Mouse (Mus musculus) CH12.LX (cell line): Measurements from ENCODE around the gene Ilvbl. TPM values are rescaled to one million over a fixed set of nuclear protein-coding genes. Genes with fewer than 3 reads are reported as not detected.

ENCODE experiments used
- DNase-seq: peaks from one replicate; pipeline ENCODE4 v3.0.0-alpha.2; 2013; ENCODE audit errors: extremely low read depth
- H3K27ac ChIP-seq: 2 replicates; pipeline ENCODE4 v1.5.1; 2012; ENCODE audit warnings: low read depth, mild to moderate bottlenecking, control low read depth, moderate library complexity; ENCODE audit not compliant: insufficient read depth
- H3K27me3 ChIP-seq: replicated peaks from 2 replicates; pipeline ENCODE3; 2012; ENCODE audit warnings: inconsistent platforms
- H3K36me3 ChIP-seq, 2 experiments: replicated peaks in 1 of 2; 2 replicates each; pipeline versions ENCODE3 to v1.6.1; 2012; ENCODE audit warnings: inconsistent platforms in 1 of 2, low read length in 1 of 2, mild to moderate bottlenecking in 1 of 2, mixed read lengths in 1 of 2, moderate library complexity in 1 of 2; ENCODE audit not compliant: control insufficient read depth in 1 of 2, insufficient read depth in 1 of 2
- H3K4me1 ChIP-seq, 2 experiments: 2 replicates each; pipeline ENCODE4 v1.6.1; 2012; ENCODE audit warnings: inconsistent platforms in 1 of 2, moderate library complexity in 1 of 2; ENCODE audit not compliant: insufficient read depth in 2 of 2, control insufficient read depth in 1 of 2
- H3K4me2 ChIP-seq: 2 replicates; pipeline ENCODE4 v1.6.1; 2012; ENCODE audit warnings: low read depth, mild to moderate bottlenecking, control low read depth; ENCODE audit not compliant: poor library complexity, insufficient read depth, severe bottlenecking
- H3K4me3 ChIP-seq, 3 experiments: fragments of 150-350 bp in 1 of 3; sonication (generic) in 1 of 3; replicated peaks in 1 of 3; 2 replicates each; pipeline versions ENCODE3 to v1.5.1; 2011 to 2012; ENCODE audit warnings: low read depth in 2 of 3, low read length in 2 of 3, mild to moderate bottlenecking in 2 of 3, moderate library complexity in 2 of 3, control low read depth in 1 of 3, improper control_type of control experiment in 1 of 3, inconsistent platforms in 1 of 3, mixed read lengths in 1 of 3; ENCODE audit not compliant: poor library complexity in 1 of 3
- H3K79me2 ChIP-seq: replicated peaks from 2 replicates; pipeline ENCODE4 v1.6.1; 2012; ENCODE audit warnings: mild to moderate bottlenecking, moderate library complexity; ENCODE audit not compliant: control insufficient read depth, poor library complexity, insufficient read depth, severe bottlenecking; ENCODE audit errors: extremely low read depth
- H3K9ac ChIP-seq: 2 replicates; pipeline ENCODE4 v1.6.1; 2012; ENCODE audit warnings: low read depth, mild to moderate bottlenecking, control low read depth, moderate library complexity; ENCODE audit not compliant: insufficient read depth
- H3K9me3 ChIP-seq: replicated peaks from 2 replicates; pipeline ENCODE3; 2012; ENCODE audit warnings: low read length, inconsistent platforms, mixed read lengths
- CHD1 ChIP-seq: IDR thresholded peaks from 2 replicates; pipeline ENCODE4 v1.6.1; 2012; ENCODE audit warnings: low read depth, low read length, improper control_type of control experiment, inconsistent platforms
- CHD2 ChIP-seq: IDR thresholded peaks from 2 replicates; pipeline ENCODE4 v1.6.1; 2011; ENCODE audit warnings: low read length, improper control_type of control experiment
- CTCF ChIP-seq, 2 experiments: IDR thresholded peaks in 1 of 2; conservative IDR thresholded peaks in 1 of 2; 2 replicates each; pipeline ENCODE4 v1.5.1; 2011 to 2012; ENCODE audit warnings: low read depth in 2 of 2, low read length in 2 of 2, improper control_type of control experiment in 1 of 2, inconsistent platforms in 1 of 2, mild to moderate bottlenecking in 1 of 2, moderate library complexity in 1 of 2
- EP300 ChIP-seq: IDR thresholded peaks from 2 replicates; pipeline ENCODE4 v1.6.1; 2011; ENCODE audit warnings: low read length, improper control_type of control experiment
- GABPA ChIP-seq: IDR thresholded peaks from 2 replicates; pipeline ENCODE4 v1.6.1; 2012; ENCODE audit warnings: low read depth, low read length, improper control_type of control experiment, inconsistent platforms; ENCODE audit not compliant: insufficient replicate concordance
- HCFC1 ChIP-seq: IDR thresholded peaks from 2 replicates; pipeline ENCODE4 v1.6.1; 2012; ENCODE audit warnings: low read depth, mild to moderate bottlenecking, inconsistent platforms, low read length, improper control_type of control experiment
- JUN ChIP-seq: IDR thresholded peaks from 2 replicates; pipeline ENCODE4 v1.6.1; 2011; ENCODE audit warnings: low read depth, mild to moderate bottlenecking, low read length, improper control_type of control experiment, moderate library complexity; ENCODE audit not compliant: insufficient read depth
- MAX ChIP-seq: IDR thresholded peaks from 2 replicates; pipeline ENCODE4 v1.6.1; 2011; ENCODE audit warnings: low read length, improper control_type of control experiment
- MAZ ChIP-seq: IDR thresholded peaks from 2 replicates; pipeline ENCODE4 v1.6.1; 2012; ENCODE audit warnings: low read depth, mild to moderate bottlenecking, inconsistent platforms, low read length, improper control_type of control experiment, moderate library complexity
- MXI1 ChIP-seq: IDR thresholded peaks from 2 replicates; pipeline ENCODE4 v1.6.1; 2011; ENCODE audit warnings: mild to moderate bottlenecking, low read depth, low read length, improper control_type of control experiment
- MYC ChIP-seq: IDR thresholded peaks from 2 replicates; pipeline ENCODE4 v1.6.1; 2011; ENCODE audit warnings: low read depth, mild to moderate bottlenecking, improper control_type of control experiment, low read length
- NELFE ChIP-seq: IDR thresholded peaks from 2 replicates; pipeline ENCODE4 v1.6.1; 2011; ENCODE audit warnings: low read depth, low read length, improper control_type of control experiment
- POLR2AphosphoS2 ChIP-seq: IDR thresholded peaks from 2 replicates; pipeline ENCODE4 v1.6.1; 2011; ENCODE audit warnings: low read depth, low read length, improper control_type of control experiment
- RCOR1 ChIP-seq: conservative IDR thresholded peaks from 2 replicates; pipeline ENCODE4 v1.6.1; 2012; ENCODE audit warnings: low read depth, mild to moderate bottlenecking, inconsistent platforms, low read length, improper control_type of control experiment
- SMC3 ChIP-seq: IDR thresholded peaks from 2 replicates; pipeline ENCODE4 v1.6.1; 2011; ENCODE audit warnings: low read depth, low read length, improper control_type of control experiment
- TCF12 ChIP-seq: IDR thresholded peaks from 2 replicates; pipeline ENCODE4 v1.6.1; 2014; ENCODE audit warnings: low read depth, mild to moderate bottlenecking, inconsistent platforms, low read length, improper control_type of control experiment
- USF2 ChIP-seq: conservative IDR thresholded peaks from 2 replicates; pipeline ENCODE4 v1.6.1; 2011; ENCODE audit warnings: low read depth, low read length, improper control_type of control experiment
- dilution Hi-C: fragments of 300-500 bp; cut with MboI; formaldehyde crosslinking; loops from 2 replicates; pipeline ENCODE4 v1.14.3; 2020; ENCODE audit warnings: low sequenced_read_pairs; ENCODE audit not compliant: extremely low pct_unique_long_range_greater_than_20kb, extremely low pct_ligation_motif_present
- in situ Hi-C: fragments of 300-500 bp; cut with MboI; formaldehyde crosslinking; loops from 3 replicates; pipeline ENCODE4 v1.14.3; 2019; ENCODE audit warnings: low sequenced_read_pairs, low pct_ligation_motif_present, low pct_unique_long_range_greater_than_20kb, mixed read lengths
- polyA plus RNA-seq: library from polyadenylated mRNA; unstranded; fragments of >175 nt; gene quantifications from 2 replicates; pipeline ENCODE4 v1.2.1, GENCODE M21; 2012; ENCODE audit warnings: low read depth; ENCODE audit not compliant: insufficient read length
- total RNA-seq, 2 experiments: library from RNA; depleted of rRNA; stranded (reverse); fragments of 300-350 nt in 1 of 2; fragments of >200 nt in 1 of 2; gene quantifications; 2 replicates each; pipeline ENCODE4 v1.2.3; 2012 to 2014

Gene Ilvbl
- total and polyA plus RNA-seq, 3 experiments = 11.7 to 21.2 (median 20.5) TPM

DNA sequence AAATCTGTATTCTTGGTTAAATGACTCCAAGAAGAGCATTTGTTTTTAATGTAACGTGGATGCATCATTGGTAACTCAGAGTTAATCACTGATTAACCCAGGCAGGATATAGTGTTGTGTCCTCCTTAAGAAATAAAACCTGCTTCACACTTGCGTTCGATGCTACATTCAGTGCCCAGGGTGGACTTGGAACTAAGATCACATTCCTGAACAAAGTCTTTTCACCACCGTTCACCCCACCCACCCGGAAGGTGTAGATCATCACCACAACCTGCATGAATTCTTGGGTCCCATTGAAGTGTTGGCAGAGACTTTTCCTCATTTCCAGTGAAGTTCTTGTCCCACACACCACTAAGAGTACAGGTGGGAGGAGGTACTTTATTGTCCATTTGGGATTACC lies 19.6 kb downstream of the Ilvbl start:
- in situ Hi-C loops (no loop called here), dilution Hi-C loops (no loop called here)
- peaks cover 52% of the 10 kb centered on the region for H3K27me3 ChIP-seq
- no peaks in the 10 kb centered on the region for H3K9me3 ChIP-seq
- no peaks in the 10 kb centered on the region for H3K4me1 ChIP-seq
- no peak overlapping the region for H3K9ac ChIP-seq
- no peaks in the 10 kb centered on the region for H3K79me2 ChIP-seq
- DNase-seq = no peak
- no peak overlapping the region for H3K27ac ChIP-seq
- no peak for TF ChIP-seq CHD1
- no peak for TF ChIP-seq GABPA
- no peak for TF ChIP-seq MYC
- no peak overlapping the region for H3K4me2 ChIP-seq
- no peak overlapping the region for H3K4me3 ChIP-seq
- no peaks in the 10 kb centered on the region for H3K36me3 ChIP-seq

DNA sequence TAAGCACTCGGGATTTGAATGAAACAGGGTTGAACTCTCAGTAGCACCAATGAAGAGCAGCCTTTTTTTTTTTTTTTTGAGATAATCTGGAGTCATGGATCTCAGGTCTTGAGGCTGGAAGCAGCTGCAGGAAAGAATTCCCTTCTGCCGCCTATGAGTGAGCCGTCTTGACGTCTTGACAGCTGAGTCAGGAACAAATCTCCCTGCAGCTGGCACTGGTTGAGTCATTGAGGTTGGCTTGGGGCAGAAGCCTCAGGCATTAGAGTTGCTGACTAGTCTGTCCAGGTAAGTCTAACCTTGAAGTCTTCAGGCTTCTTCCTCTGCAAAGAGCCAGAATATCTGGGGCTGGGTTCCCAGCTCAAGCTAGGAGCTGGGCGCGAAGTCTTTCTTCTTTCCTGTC lies 20.0 kb downstream of the Ilvbl start:
- H3K4me2 ChIP-seq = no peak overlapping the region
- H3K4me3 ChIP-seq = no peak overlapping the region
- H3K9me3 ChIP-seq = no peaks in the 10 kb centered on the region
- H3K9ac ChIP-seq = no peak overlapping the region
- no peak for DNase-seq
- peaks cover 52% of the 10 kb centered on the region for H3K27me3 ChIP-seq
- H3K27ac ChIP-seq = no peak overlapping the region
- in situ Hi-C loops (no loop called here), dilution Hi-C loops (no loop called here)
- no peaks in the 10 kb centered on the region for H3K4me1 ChIP-seq
- H3K36me3 ChIP-seq = no peaks in the 10 kb centered on the region
- TF ChIP-seq MAZ (no peak), SMC3 (no peak), TCF12 (no peak), MAX (no peak), POLR2AphosphoS2 (no peak), HCFC1 (no peak), MXI1 (no peak), NELFE (no peak), CHD2 (no peak), JUN (no peak), RCOR1 (no peak), EP300 (no peak), USF2 (no peak)
- no peaks in the 10 kb centered on the region for H3K79me2 ChIP-seq

DNA sequence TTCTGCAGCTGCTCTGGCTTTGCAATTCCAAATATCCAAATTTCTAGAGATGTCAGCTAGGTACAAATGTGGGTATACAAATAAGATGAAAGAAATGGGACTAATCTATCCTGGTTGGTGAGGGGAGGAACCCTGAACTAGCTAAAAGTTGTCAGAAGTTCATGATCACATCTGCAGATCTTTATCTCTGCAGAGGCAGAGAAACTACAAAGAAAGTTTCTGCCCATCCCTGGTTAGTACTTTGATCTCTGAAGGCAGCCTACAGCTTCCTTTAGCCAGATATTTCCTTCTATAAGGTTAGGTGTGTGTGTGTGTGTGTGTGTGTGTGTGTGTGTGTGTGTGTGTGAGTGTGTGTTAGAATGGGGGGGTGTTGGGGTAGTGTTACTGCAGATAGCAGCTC lies 20.4 kb downstream of the Ilvbl start:
- no peak overlapping the region for H3K27ac ChIP-seq
- no peak for DNase-seq
- no peaks in the 10 kb centered on the region for H3K9me3 ChIP-seq
- H3K36me3 ChIP-seq = no peaks in the 10 kb centered on the region
- no peak overlapping the region for H3K4me3 ChIP-seq
- peaks cover 52% of the 10 kb centered on the region for H3K27me3 ChIP-seq
- in situ Hi-C loops (no loop called here), dilution Hi-C loops (no loop called here)
- TF ChIP-seq CTCF (conservative IDR thresholded peaks at IDR 0.05 in 1 of 2, IDR thresholded peaks at IDR 0.05 in 1 of 2; ENCODE audit: low read depth in 2 of 2, low read length in 2 of 2) = no peak
- H3K9ac ChIP-seq = no peak overlapping the region
- no peak overlapping the region for H3K4me2 ChIP-seq
- no peaks in the 10 kb centered on the region for H3K79me2 ChIP-seq
- H3K4me1 ChIP-seq = 0 out of 4 replicates have a peak, but pooled peaks cover 0 to under 1% of the 10 kb centered on the region in 2 experiments
